Mouse (Mus musculus): Measurements from ENCODE around the gene Tbc1d16.
"Not testable (repeated sequence)": the region's sequence is repeated elsewhere in the genome, so short reads cannot be mapped to it uniquely, and the experiment has no call there.

Tbc1d16 gene

GRCm38 (mm10) chr11:119108573-119109263, 119.6 kb downstream of the Tbc1d16 start:
- no peak for DNase-seq

- no peak for DNase-seq
Measured at GRCm38 (mm10) chr11:119106289-119106688, 122.0 kb downstream of the Tbc1d16 start.

- no peak for DNase-seq
Measured at GRCm38 (mm10) chr11:119105748-119106147, 122.6 kb downstream of the Tbc1d16 start.

- DNase-seq, result no peak
Measured at GRCm38 (mm10) chr11:119105071-119105609, 123.2 kb downstream of the Tbc1d16 start.

GRCm38 (mm10) chr11:119103991-119104390, 124.3 kb downstream of the Tbc1d16 start:
- DNase-seq, result no peak

GRCm38 (mm10) chr11:119100355-119100754, 127.9 kb downstream of the Tbc1d16 start:
- not testable (repeated sequence) for DNase-seq

- DNase-seq, result no peak
Measured at GRCm38 (mm10) chr11:119098202-119098601, 130.1 kb downstream of the Tbc1d16 start.

- no peak for DNase-seq
Measured at GRCm38 (mm10) chr11:119095441-119095840, 132.9 kb downstream of the Tbc1d16 start.

GRCm38 (mm10) chr11:119093322-119093721, 135.0 kb downstream of the Tbc1d16 start:
- DNase-seq, result no peak
